Mouse (Mus musculus): ENCODE data around the gene Ints1. TPM values are rescaled to one million over a fixed set of nuclear protein-coding genes. Genes with fewer than 3 reads are reported as not detected.

Gene Ints1
- polyA plus RNA-seq, 1 experiment from 2014 or later = 16.9 TPM

- Histone ChIP-seq H3K36me3 (ENCODE audit: control insufficient read depth, insufficient read depth) (peaks cover 22% of the 10 kb centered on the region), H3K27ac (ENCODE audit: low read length) (peak overlapping the region; percentile 98), H3K9me3 (replicated peaks; ENCODE audit: control insufficient read depth, low read length) (no peaks in the 10 kb centered on the region), H3K9ac (ENCODE audit: low read length) (peak overlapping the region; percentile 72), H3K4me2 (ENCODE audit: low read depth, low read length) (peak overlapping the region; percentile 66), H3K4me1 (ENCODE audit: control insufficient read depth, insufficient read depth, low read length) (peaks cover 66% of the 10 kb centered on the region), H3K4me3 (ENCODE audit: low read length) (peak overlapping the region; percentile 38), H3K27me3 (ENCODE audit: control insufficient read depth, insufficient read depth, low read length) (no peaks in the 10 kb centered on the region)
- WGBS = 18% methylated on average over 11 of the region's 11 CpGs
- ATAC-seq (replicated peaks; ENCODE audit: extremely low read depth, insufficient read depth, low FRiP score) = peak; percentile 56
Measured at GRCm38 (mm10) chr5:139797473-139798167, 22.1 kb upstream of the Ints1 start.

- 6% methylated on average over 13 of the region's 13 CpGs for WGBS
- H3K9ac ChIP-seq (ENCODE audit: low read length) = peak overlapping the region; percentile 79
- H3K9me3 ChIP-seq (replicated peaks; ENCODE audit: control insufficient read depth, low read length) = no peaks in the 10 kb centered on the region
- H3K36me3 ChIP-seq (ENCODE audit: control insufficient read depth, insufficient read depth) = peaks cover 22% of the 10 kb centered on the region
- H3K27me3 ChIP-seq (ENCODE audit: control insufficient read depth, insufficient read depth, low read length) = no peaks in the 10 kb centered on the region
- H3K4me2 ChIP-seq (ENCODE audit: low read depth, low read length) = peak overlapping the region; percentile 66
- peak overlapping the region; percentile 38 for H3K4me3 ChIP-seq (ENCODE audit: low read length)
- ATAC-seq (replicated peaks; ENCODE audit: extremely low read depth, insufficient read depth, low FRiP score) = peak; percentile 79
- peak overlapping the region; percentile 98 for H3K27ac ChIP-seq (ENCODE audit: low read length)
- H3K4me1 ChIP-seq (ENCODE audit: control insufficient read depth, insufficient read depth, low read length) = peaks cover 71% of the 10 kb centered on the region
Measured at GRCm38 (mm10) chr5:139796900-139797299, 21.4 kb upstream of the Ints1 start.

- Histone ChIP-seq H3K4me3 (ENCODE audit: low read length) (no peak overlapping the region), H3K36me3 (ENCODE audit: control insufficient read depth, insufficient read depth) (peaks cover 18% of the 10 kb centered on the region), H3K27me3 (ENCODE audit: control insufficient read depth, insufficient read depth, low read length) (no peaks in the 10 kb centered on the region), H3K27ac (ENCODE audit: low read length) (peak overlapping the region; percentile 98), H3K9me3 (replicated peaks; ENCODE audit: control insufficient read depth, low read length) (no peaks in the 10 kb centered on the region), H3K9ac (ENCODE audit: low read length) (peak overlapping the region; percentile 79), H3K4me1 (ENCODE audit: control insufficient read depth, insufficient read depth, low read length) (peaks cover 72% of the 10 kb centered on the region), H3K4me2 (ENCODE audit: low read depth, low read length) (peak overlapping the region; percentile 66)
- ATAC-seq (replicated peaks; ENCODE audit: extremely low read depth, insufficient read depth, low FRiP score) = no peak
- WGBS = 67% methylated on average over 9 of the region's 9 CpGs
Measured at GRCm38 (mm10) chr5:139796001-139796620, 20.6 kb upstream of the Ints1 start.

GRCm38 (mm10) chr5:139794938-139795337 is 19.5 kb upstream of the Ints1 start:
- Histone ChIP-seq H3K36me3 (ENCODE audit: control insufficient read depth, insufficient read depth) (peaks cover 8% of the 10 kb centered on the region), H3K27ac (ENCODE audit: low read length) (peak overlapping the region; percentile 98), H3K9me3 (replicated peaks; ENCODE audit: control insufficient read depth, low read length) (no peaks in the 10 kb centered on the region), H3K27me3 (ENCODE audit: control insufficient read depth, insufficient read depth, low read length) (no peaks in the 10 kb centered on the region), H3K4me3 (ENCODE audit: low read length) (peak overlapping the region; percentile 9; the same call in 1 of the 2 replicates), H3K9ac (ENCODE audit: low read length) (peak overlapping the region; percentile 79), H3K4me1 (ENCODE audit: control insufficient read depth, insufficient read depth, low read length) (peaks cover 71% of the 10 kb centered on the region), H3K4me2 (ENCODE audit: low read depth, low read length) (peak overlapping the region; percentile 28)
- no peak for ATAC-seq (replicated peaks; ENCODE audit: extremely low read depth, insufficient read depth, low FRiP score)
- WGBS = 33% methylated on average over 10 of the region's 10 CpGs

GRCm38 (mm10) chr5:139794137-139794536 is 18.7 kb upstream of the Ints1 start:
- H3K27me3 ChIP-seq (ENCODE audit: control insufficient read depth, insufficient read depth, low read length) = no peaks in the 10 kb centered on the region
- no peak for ATAC-seq (replicated peaks; ENCODE audit: extremely low read depth, insufficient read depth, low FRiP score)
- H3K36me3 ChIP-seq (ENCODE audit: control insufficient read depth, insufficient read depth) = peaks cover under 1% of the 10 kb centered on the region; the same call in 1 of the 2 replicates
- H3K4me1 ChIP-seq (ENCODE audit: control insufficient read depth, insufficient read depth, low read length) = peaks cover 70% of the 10 kb centered on the region
- no peak overlapping the region for H3K4me3 ChIP-seq (ENCODE audit: low read length)
- H3K27ac ChIP-seq (ENCODE audit: low read length) = peak overlapping the region; percentile 93
- no peak overlapping the region for H3K9ac ChIP-seq (ENCODE audit: low read length)
- H3K4me2 ChIP-seq (ENCODE audit: low read depth, low read length) = peak overlapping the region; percentile 99
- no peaks in the 10 kb centered on the region for H3K9me3 ChIP-seq (replicated peaks; ENCODE audit: control insufficient read depth, low read length)
- 86% methylated on average over 5 of the region's 5 CpGs for WGBS

- Histone ChIP-seq H3K9me3 (replicated peaks; ENCODE audit: control insufficient read depth, low read length) (no peaks in the 10 kb centered on the region), H3K27me3 (ENCODE audit: control insufficient read depth, insufficient read depth, low read length) (no peaks in the 10 kb centered on the region), H3K27ac (ENCODE audit: low read length) (peak overlapping the region; percentile 93), H3K9ac (ENCODE audit: low read length) (peak overlapping the region; percentile 96), H3K36me3 (ENCODE audit: control insufficient read depth, insufficient read depth) (no peaks in the 10 kb centered on the region), H3K4me3 (ENCODE audit: low read length) (peak overlapping the region; percentile 99), H3K4me1 (ENCODE audit: control insufficient read depth, insufficient read depth, low read length) (peaks cover 64% of the 10 kb centered on the region), H3K4me2 (ENCODE audit: low read depth, low read length) (peak overlapping the region; percentile 99)
- WGBS = 20% methylated on average over 11 of the region's 11 CpGs
- no peak for ATAC-seq (replicated peaks; ENCODE audit: extremely low read depth, insufficient read depth, low FRiP score)
Measured at GRCm38 (mm10) chr5:139793338-139794089, 18.0 kb upstream of the Ints1 start.

GRCm38 (mm10) chr5:139792966-139793337 is 17.5 kb upstream of the Ints1 start:
- 9% methylated on average over 3 of the region's 3 CpGs for WGBS
- Histone ChIP-seq H3K27ac (ENCODE audit: low read length) (peak overlapping the region; percentile 93), H3K9me3 (replicated peaks; ENCODE audit: control insufficient read depth, low read length) (no peaks in the 10 kb centered on the region), H3K9ac (ENCODE audit: low read length) (peak overlapping the region; percentile 96), H3K4me1 (ENCODE audit: control insufficient read depth, insufficient read depth, low read length) (peaks cover 59% of the 10 kb centered on the region), H3K4me2 (ENCODE audit: low read depth, low read length) (peak overlapping the region; percentile 99), H3K27me3 (ENCODE audit: control insufficient read depth, insufficient read depth, low read length) (no peaks in the 10 kb centered on the region), H3K4me3 (ENCODE audit: low read length) (peak overlapping the region; percentile 99), H3K36me3 (ENCODE audit: control insufficient read depth, insufficient read depth) (no peaks in the 10 kb centered on the region)
- ATAC-seq (replicated peaks; ENCODE audit: extremely low read depth, insufficient read depth, low FRiP score) = no peak

GRCm38 (mm10) chr5:139792159-139792775 is 16.8 kb upstream of the Ints1 start:
- no peak for ATAC-seq (replicated peaks; ENCODE audit: extremely low read depth, insufficient read depth, low FRiP score)
- WGBS = 4% methylated on average over 11 of the region's 11 CpGs
- no peaks in the 10 kb centered on the region for H3K9me3 ChIP-seq (replicated peaks; ENCODE audit: control insufficient read depth, low read length)
- H3K27ac ChIP-seq (ENCODE audit: low read length) = peak overlapping the region; percentile 93
- H3K4me3 ChIP-seq (ENCODE audit: low read length) = peak overlapping the region; percentile 99
- no peaks in the 10 kb centered on the region for H3K27me3 ChIP-seq (ENCODE audit: control insufficient read depth, insufficient read depth, low read length)
- H3K4me2 ChIP-seq (ENCODE audit: low read depth, low read length) = peak overlapping the region; percentile 99
- H3K9ac ChIP-seq (ENCODE audit: low read length) = peak overlapping the region; percentile 96
- H3K36me3 ChIP-seq (ENCODE audit: control insufficient read depth, insufficient read depth) = no peaks in the 10 kb centered on the region
- peaks cover 52% of the 10 kb centered on the region for H3K4me1 ChIP-seq (ENCODE audit: control insufficient read depth, insufficient read depth, low read length)

All from heart, embryonic 16.5 days (tissue).